ENCODE assay signal across 10 mouse cellular contexts in genomic region chr14:40949730-40950614, GRCm38 (mm10). TPM values are rescaled to one million over a fixed set of nuclear protein-coding genes. Genes with fewer than 3 reads are reported as not detected.
DNase-seq lines count a peak whose midpoint lies in the region; ATAC-seq lines count a peak whose summit lies in the region.
"Had no signal": no experiment of that assay in that cellular context is flagged by ENCODE, and none has a peak within 500 bp of the region (broad histone marks: within the 10 kb centered on the region; RNA-seq: fewer than 3 reads in every experiment).

No protein-coding gene starts in this region.

- no peaks in the 10 kb centered on the region for H3K9me3 ChIP-seq in kidney, embryonic 15.5 days (replicated peaks)
- no peaks in the 10 kb centered on the region for H3K9me3 ChIP-seq in kidney, embryonic 14.5 days (ENCODE audit: control insufficient read depth, low read length)
- no peaks in the 10 kb centered on the region for H3K9me3 ChIP-seq in liver, embryonic 15.5 days (replicated peaks)

- H3K36me3 ChIP-seq in kidney, embryonic 15.5 days, result peaks cover 14% of the 10 kb centered on the region; the same call in 1 of the 2 replicates
- H3K36me3 ChIP-seq in kidney, embryonic 14.5 days (ENCODE audit: control insufficient read depth, insufficient read depth, low read length), result peaks cover 5% of the 10 kb centered on the region; the same call in 1 of the 2 replicates
- no peaks in the 10 kb centered on the region for H3K36me3 ChIP-seq in liver, embryonic 15.5 days (replicated peaks)

- peak overlapping the region; percentile 41; the same call in 1 of the 2 replicates for H3K27ac ChIP-seq in kidney, embryonic 15.5 days
- H3K27ac ChIP-seq in kidney, embryonic 14.5 days (ENCODE audit: low read depth, low read length), result no peak overlapping the region
- H3K27ac ChIP-seq in liver, embryonic 15.5 days (replicated peaks), result peak overlapping the region; percentile 49

- no peak overlapping the region for H3K4me2 ChIP-seq in kidney, embryonic 15.5 days
- H3K4me2 ChIP-seq in kidney, embryonic 14.5 days (replicated peaks; ENCODE audit: low read depth, low read length), result no peak overlapping the region
- no peak overlapping the region for H3K4me2 ChIP-seq in liver, embryonic 15.5 days

- no peak overlapping the region for H3K4me3 ChIP-seq in kidney, embryonic 15.5 days (replicated peaks)
- no peak overlapping the region for H3K4me3 ChIP-seq in kidney, embryonic 14.5 days (ENCODE audit: low read length)
- H3K4me3 ChIP-seq in liver, embryonic 15.5 days (replicated peaks), result no peak overlapping the region

- 72% methylated on average over 7 of the region's 7 CpGs for WGBS in kidney, embryonic 15.5 days
- WGBS in kidney, embryonic 14.5 days, result 66% methylated on average over 7 of the region's 7 CpGs
- WGBS in liver, embryonic 15.5 days (ENCODE audit: insufficient replicate concordance), result 58% methylated on average over 7 of the region's 7 CpGs

- peak; percentile 66 for DNase-seq in 416B (ENCODE audit: low read depth)
- DNase-seq in cerebellum, adult 9-10 months, result no peak
- DNase-seq in gastrocnemius, postnatal 14 days, result no peak
- DNase-seq: spleen, adult 18-20 months had no signal

- no peak for ATAC-seq in kidney, embryonic 15.5 days (replicated peaks; ENCODE audit: low FRiP score)
- no peak for ATAC-seq in kidney, embryonic 14.5 days (ENCODE audit: low FRiP score, low TSS enrichment)
- peak; percentile 50 for ATAC-seq in activated CD4-positive, CD25-positive, alpha-beta regulatory T cell, adult 4 months
- no peak for ATAC-seq in liver, embryonic 15.5 days (ENCODE audit: insufficient read depth)
- ATAC-seq in megakaryocyte progenitor cell, adult 5-6 weeks (replicated peaks; ENCODE audit: poor library complexity), result no peak
- ATAC-seq: hindbrain, embryonic 16.5 days had no signal

- no peaks in the 10 kb centered on the region for H3K27me3 ChIP-seq in kidney, embryonic 15.5 days
- H3K27me3 ChIP-seq in kidney, embryonic 14.5 days (ENCODE audit: control insufficient read depth, insufficient read depth, low read length), result no peaks in the 10 kb centered on the region
- no peaks in the 10 kb centered on the region for H3K27me3 ChIP-seq in liver, embryonic 15.5 days

- intact Hi-C loops in gastrocnemius, postnatal 14 days (cut with DNase I; ENCODE audit: low total_unique reads), result no loop called here

- H3K4me1 ChIP-seq in kidney, embryonic 15.5 days, result peaks cover 68% of the 10 kb centered on the region
- peaks cover 41% of the 10 kb centered on the region for H3K4me1 ChIP-seq in kidney, embryonic 14.5 days (ENCODE audit: control insufficient read depth, insufficient read depth, low read length)
- H3K4me1 ChIP-seq in liver, embryonic 15.5 days (replicated peaks), result peaks cover 86% of the 10 kb centered on the region

- H3K9ac ChIP-seq in kidney, embryonic 15.5 days, result no peak overlapping the region
- no peak overlapping the region for H3K9ac ChIP-seq in kidney, embryonic 14.5 days (ENCODE audit: low read depth, low read length)
- H3K9ac ChIP-seq in liver, embryonic 15.5 days, result no peak overlapping the region

RNA-seq across cellular contexts. Expression of gene Tspan14, which starts 16.6 kb away (rescaled TPM):
- polyA plus RNA-seq in kidney, embryonic 15.5 days (2015; fragmentation: Nextera tagmentation; extraction: Ambion mirVana), result 109 and 112 TPM in 2 replicates
- 67.4 and 118 TPM in 2 replicates for polyA plus RNA-seq in kidney, embryonic 14.5 days (2014; fragmentation: Nextera tagmentation; extraction: Ambion mirVana)
- 10 to 100 TPM; 56.8 to 58.3 TPM for polyA plus RNA-seq in activated CD4-positive, CD25-positive, alpha-beta regulatory T cell, adult 4 months (2017; shearing (Covaris generic))
- 28.8 and 34.6 TPM in 2 replicates for polyA plus RNA-seq in liver, embryonic 15.5 days (2015; fragmentation: Nextera tagmentation; extraction: Ambion mirVana)
- total RNA-seq in megakaryocyte progenitor cell, adult 5-6 weeks (2015), result 30.7 and 36.6 TPM in 2 replicates
- total RNA-seq in megakaryocyte progenitor cell, adult 5-6 weeks (2017), result 35.6 and 42.0 TPM in 2 replicates
- 10 to 100 TPM; 16.3 to 16.8 TPM for total RNA-seq in gastrocnemius, postnatal 14 days (2021)

RNA-seq across cellular contexts. Expression of gene Sh2d4b, which starts 56.9 kb away (rescaled TPM):
- polyA plus RNA-seq in kidney, embryonic 15.5 days (2015; fragmentation: Nextera tagmentation; extraction: Ambion mirVana), result 0.85 and 0.92 TPM in 2 replicates
- polyA plus RNA-seq in kidney, embryonic 14.5 days (2014; fragmentation: Nextera tagmentation; extraction: Ambion mirVana), result 0.57 and 0.65 TPM in 2 replicates
- not detected for polyA plus RNA-seq in activated CD4-positive, CD25-positive, alpha-beta regulatory T cell, adult 4 months (2017; shearing (Covaris generic))
- 0.03 and 0.10 TPM in 2 replicates for polyA plus RNA-seq in liver, embryonic 15.5 days (2015; fragmentation: Nextera tagmentation; extraction: Ambion mirVana)
- total RNA-seq in megakaryocyte progenitor cell, adult 5-6 weeks (2015), result 0.17 TPM in 1 of 2 replicates, not detected in the other
- total RNA-seq in megakaryocyte progenitor cell, adult 5-6 weeks (2017), result not detected in 2 replicates
- total RNA-seq in gastrocnemius, postnatal 14 days (2021), result under 1 TPM; 0.31 to 0.41 TPM
